Mouse (Mus musculus): Measurements from ENCODE around the gene Sdr42e1.

- no peak for TF ChIP-seq RAD21 (IDR thresholded peaks at IDR 0.05; ENCODE audit: low read depth, low read length)
- TF ChIP-seq CTCF (conservative IDR thresholded peaks at IDR 0.05 in 1 of 2, IDR thresholded peaks at IDR 0.05 in 1 of 2; ENCODE audit: low read depth in 2 of 2, low read length in 2 of 2), result no peak
- TF ChIP-seq POLR2AphosphoS2 (IDR thresholded peaks at IDR 0.05; ENCODE audit: low read depth, low read length), result no peak
- TF ChIP-seq POLR2A (IDR thresholded peaks at IDR 0.05; ENCODE audit: low read depth, low read length), result no peak
- TF ChIP-seq PAX5 (IDR thresholded peaks at IDR 0.05; ENCODE audit: low read length), result no peak
- TF ChIP-seq SMC3 (IDR thresholded peaks at IDR 0.05; ENCODE audit: low read depth, low read length), result no peak
Measured at GRCm38 (mm10) chr8:117627096-117627495, 46.4 kb downstream of the Sdr42e1 start.

Measured in CH12.LX (cell line).